Mouse (Mus musculus): ENCODE results near the gene Fam69a.
A peak's percentile ranks its signal among the peaks of the same experiment; 100 is the strongest.

Fam69a gene

DNA sequence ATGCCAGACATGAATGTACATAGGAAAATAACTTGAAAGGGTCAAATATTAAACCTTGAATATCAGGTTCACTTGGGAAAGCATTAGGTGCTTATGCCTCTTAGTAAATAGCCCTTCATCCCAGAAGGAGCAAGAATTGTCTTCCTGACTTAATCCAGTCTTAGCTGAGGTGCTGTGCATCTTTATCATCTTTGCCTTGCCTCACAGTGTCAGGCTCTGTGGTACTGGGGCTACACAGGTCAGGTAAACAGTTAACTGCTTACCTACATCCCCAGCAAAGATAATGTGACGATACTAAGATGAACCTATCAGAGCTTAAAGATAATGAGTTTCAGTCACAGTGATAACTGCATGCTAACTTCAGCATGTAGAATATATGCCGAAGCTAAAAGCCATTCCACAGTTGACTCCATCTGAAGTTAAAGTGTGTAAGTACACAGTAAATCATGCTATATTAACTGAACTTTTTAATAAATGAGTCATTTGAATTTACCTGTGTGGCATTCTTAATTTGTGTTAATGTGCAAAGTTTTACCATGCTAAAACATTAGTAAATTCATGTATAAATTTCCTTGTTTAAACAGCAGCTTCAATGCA lies 78.3 kb downstream of the Fam69a start:
- DNase-seq (ENCODE audit: low spot score in 2 of 2), result no peak

DNA sequence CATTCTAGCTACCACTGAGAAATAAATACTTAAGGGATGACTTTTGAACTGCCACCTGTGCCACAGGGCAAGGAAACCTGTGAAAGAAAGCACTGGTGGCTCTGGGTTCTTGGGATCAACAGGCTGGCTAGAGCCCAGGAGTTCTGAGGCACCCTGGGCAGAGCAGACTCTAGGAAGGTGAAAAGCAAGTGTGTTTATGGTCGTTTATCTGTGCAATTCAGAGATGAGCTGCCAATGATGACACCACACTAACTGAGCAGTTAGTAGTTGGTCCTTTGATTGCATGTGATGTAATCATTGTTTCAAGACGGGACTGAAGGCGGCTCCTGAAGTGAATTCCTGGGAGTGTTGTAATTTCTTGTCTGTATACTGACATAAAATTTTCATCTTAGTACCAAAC lies 82.6 kb downstream of the Fam69a start:
- no peak for DNase-seq (ENCODE audit: low spot score in 2 of 2)

GRCm38 (mm10) chr5:107901014-107901615 lies 85.8 kb downstream of the Fam69a start:
- peak in 1 of 2 experiments; percentile 36 for DNase-seq (ENCODE audit: low spot score in 2 of 2)

- DNase-seq (ENCODE audit: low spot score in 2 of 2), result peak; percentile 93 to 97
Measured at GRCm38 (mm10) chr5:107900206-107901013, 86.5 kb downstream of the Fam69a start, which contains the start of gene Rpl5. Rpl5 (plus strand) TSS chr5:107900502.

DNA sequence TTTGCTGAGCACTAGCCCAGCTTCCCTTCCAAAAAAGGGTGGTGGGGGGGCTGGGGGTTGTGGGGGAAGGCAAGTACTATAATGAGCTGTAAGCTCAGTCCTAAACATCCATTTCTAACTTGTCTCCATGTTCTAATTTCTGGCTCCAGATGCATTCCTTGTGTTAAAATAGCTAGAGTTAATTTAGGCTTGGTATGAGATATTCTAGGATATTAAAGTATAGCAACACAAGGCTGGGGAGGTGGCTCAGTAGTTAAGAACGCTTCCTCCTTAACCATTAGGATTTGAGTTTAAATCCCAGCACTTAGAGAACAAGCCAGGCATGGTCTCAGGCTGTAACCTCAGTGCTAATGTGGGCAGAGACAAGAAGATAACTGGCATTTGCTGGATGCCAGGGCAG lies 90.6 kb downstream of the Fam69a start:
- DNase-seq (ENCODE audit: low spot score in 2 of 2), result no peak

DNA sequence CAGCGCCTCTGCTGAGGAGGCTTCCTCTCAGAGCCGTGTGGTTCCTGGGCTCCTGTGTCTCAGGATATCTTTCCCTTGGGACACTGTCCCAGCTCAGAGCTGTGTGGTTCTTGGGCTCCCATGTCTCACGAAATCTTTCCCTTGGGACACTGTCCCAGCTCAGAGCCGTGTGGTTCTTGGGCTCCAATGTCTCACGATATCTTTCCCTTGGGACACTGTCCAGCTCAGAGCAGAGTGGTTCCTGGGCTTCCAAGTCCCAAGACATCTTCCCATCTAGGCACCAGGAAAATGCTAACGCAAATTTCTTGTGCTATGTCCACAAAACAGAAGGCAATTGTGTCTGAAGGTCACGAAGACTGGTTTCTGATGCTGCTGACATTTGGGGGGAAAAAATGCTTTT lies 92.2 kb downstream of the Fam69a start:
- DNase-seq (ENCODE audit: low spot score in 2 of 2), result no peak

GRCm38 (mm10) chr5:107891515-107891914 lies 95.4 kb downstream of the Fam69a start:
- peak in 1 of 2 experiments; percentile 20 for DNase-seq (ENCODE audit: low spot score in 2 of 2)

GRCm38 (mm10) chr5:107889994-107890888 lies 96.6 kb downstream of the Fam69a start:
- no peak for DNase-seq (ENCODE audit: low spot score in 2 of 2)

- no peak for DNase-seq (ENCODE audit: low spot score in 2 of 2)
Measured at GRCm38 (mm10) chr5:107880710-107881109, 106.2 kb downstream of the Fam69a start.

DNA sequence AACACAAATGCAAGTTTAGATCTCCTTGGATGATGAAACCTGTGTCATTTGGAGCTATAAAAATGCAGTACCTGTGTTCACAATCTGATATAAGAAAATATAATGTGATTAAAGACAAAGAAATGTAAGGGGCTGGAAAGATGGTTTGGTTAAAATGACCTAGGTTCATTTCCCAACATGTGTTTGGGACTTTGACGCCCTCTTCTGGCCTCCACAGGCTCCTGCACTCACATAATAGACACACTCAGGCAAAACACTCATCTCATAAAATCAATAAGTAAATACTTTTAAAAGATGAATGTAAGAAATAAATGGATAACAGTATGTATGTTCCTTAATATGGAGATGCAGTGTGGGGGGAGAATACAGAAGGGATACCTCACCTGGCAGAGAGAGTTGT lies 109.8 kb downstream of the Fam69a start:
- DNase-seq (ENCODE audit: low spot score in 2 of 2), result no peak

DNA sequence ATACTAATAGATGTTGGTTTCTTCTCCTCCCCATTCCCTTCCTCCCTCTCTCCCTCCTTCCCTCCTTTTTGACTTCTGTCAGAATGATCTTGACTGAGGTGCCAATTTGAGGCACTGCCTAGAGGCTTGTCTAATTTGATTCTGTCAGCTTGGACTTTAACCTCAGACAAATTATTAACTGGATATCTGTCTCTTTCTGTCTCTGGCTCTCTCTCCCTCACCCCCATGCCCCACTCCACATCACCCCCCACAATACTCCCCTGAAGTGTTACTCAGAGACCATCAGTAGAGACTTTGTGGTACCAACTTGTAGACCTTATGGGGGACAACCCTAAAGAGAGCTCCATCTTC lies 111.6 kb downstream of the Fam69a start:
- no peak for DNase-seq (ENCODE audit: low spot score in 2 of 2)

- DNase-seq (ENCODE audit: low spot score in 2 of 2), result no peak
Measured at GRCm38 (mm10) chr5:107874561-107875260, 112.2 kb downstream of the Fam69a start, which contains the start of gene Evi5. Evi5 (minus strand) TSS chr5:107875107.

- DNase-seq (ENCODE audit: low spot score in 2 of 2), result no peak
Measured at GRCm38 (mm10) chr5:107873886-107874302, 113.0 kb downstream of the Fam69a start.

- DNase-seq (ENCODE audit: low spot score in 2 of 2), result no peak
Measured at GRCm38 (mm10) chr5:107873330-107873729, 113.6 kb downstream of the Fam69a start.

GRCm38 (mm10) chr5:107869701-107870100 lies 117.2 kb downstream of the Fam69a start:
- DNase-seq (ENCODE audit: low spot score in 2 of 2), result no peak

DNA sequence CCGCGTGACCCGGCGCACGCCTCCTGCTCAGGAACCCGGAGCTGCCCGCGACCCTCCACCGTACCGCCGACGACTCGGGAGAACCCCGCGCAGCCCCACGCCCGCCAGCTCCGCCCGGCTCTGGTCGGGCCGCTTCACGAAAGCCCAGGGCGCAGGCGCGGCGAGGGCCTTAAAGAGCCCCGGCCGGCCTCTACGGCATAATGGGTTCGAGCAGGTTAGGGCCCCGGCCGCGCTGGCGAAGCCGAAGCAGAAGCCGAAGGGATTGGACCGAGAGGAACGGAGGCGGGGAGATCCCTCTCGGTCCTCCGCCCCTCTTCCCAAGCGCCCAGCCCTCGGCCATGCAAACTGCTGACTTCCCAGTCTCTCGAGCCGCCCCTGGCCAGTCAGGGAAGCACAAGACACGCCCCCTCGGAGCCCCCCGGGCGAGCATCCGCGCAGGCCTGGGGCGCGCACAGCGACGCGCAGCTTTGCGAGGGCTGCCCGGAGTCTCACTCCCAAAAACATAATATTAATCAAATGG lies 117.9 kb downstream of the Fam69a start:
- DNase-seq (ENCODE audit: low spot score in 2 of 2), result peak; percentile 63 to 71

DNA sequence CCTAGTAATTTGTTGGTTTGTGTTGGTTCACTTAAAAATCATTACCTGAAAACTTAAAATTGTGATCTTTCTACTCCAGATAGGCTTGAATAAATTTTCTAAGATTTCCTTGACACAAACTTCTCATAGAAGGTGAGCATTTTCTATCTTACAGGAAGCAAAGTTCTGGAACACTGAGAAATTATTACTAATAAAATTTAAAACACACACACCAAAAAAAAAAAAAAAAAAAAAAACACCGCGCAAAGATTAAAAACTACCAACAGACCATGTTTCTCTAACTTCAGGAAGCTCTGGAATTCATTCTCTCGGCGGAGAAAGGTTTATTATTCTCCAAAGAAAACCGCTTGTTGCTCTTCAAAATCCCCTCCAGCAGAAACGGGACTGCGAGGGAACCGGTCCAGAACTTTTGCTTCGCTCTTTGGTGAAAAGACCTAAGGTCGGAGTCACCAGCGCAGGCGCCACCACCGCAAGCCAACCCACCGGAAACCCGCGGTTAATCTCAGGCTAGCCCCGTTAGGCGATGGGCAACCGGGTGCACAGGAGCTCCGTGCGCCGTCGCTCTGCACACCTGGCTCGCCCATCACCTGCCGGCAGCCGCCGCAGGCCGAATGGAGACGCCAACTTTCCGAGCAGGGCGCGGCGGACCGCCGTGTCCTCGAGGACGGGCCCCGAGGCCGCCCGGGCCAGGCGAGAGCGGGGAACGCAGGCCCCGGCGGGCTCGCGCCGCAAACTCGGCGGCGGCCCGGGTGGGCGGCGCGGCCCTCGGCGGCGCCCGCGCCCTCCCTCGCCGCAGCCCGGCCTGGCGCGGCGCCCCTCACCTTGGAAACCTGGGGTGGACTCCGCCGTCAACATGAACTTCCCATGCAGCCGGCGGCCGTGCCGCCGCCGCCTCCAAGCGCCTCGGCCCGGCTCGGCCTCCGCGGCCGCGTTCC lies 118.6 kb downstream of the Fam69a start:
- DNase-seq (ENCODE audit: low spot score in 2 of 2), result peak; percentile 49 to 62

DNA sequence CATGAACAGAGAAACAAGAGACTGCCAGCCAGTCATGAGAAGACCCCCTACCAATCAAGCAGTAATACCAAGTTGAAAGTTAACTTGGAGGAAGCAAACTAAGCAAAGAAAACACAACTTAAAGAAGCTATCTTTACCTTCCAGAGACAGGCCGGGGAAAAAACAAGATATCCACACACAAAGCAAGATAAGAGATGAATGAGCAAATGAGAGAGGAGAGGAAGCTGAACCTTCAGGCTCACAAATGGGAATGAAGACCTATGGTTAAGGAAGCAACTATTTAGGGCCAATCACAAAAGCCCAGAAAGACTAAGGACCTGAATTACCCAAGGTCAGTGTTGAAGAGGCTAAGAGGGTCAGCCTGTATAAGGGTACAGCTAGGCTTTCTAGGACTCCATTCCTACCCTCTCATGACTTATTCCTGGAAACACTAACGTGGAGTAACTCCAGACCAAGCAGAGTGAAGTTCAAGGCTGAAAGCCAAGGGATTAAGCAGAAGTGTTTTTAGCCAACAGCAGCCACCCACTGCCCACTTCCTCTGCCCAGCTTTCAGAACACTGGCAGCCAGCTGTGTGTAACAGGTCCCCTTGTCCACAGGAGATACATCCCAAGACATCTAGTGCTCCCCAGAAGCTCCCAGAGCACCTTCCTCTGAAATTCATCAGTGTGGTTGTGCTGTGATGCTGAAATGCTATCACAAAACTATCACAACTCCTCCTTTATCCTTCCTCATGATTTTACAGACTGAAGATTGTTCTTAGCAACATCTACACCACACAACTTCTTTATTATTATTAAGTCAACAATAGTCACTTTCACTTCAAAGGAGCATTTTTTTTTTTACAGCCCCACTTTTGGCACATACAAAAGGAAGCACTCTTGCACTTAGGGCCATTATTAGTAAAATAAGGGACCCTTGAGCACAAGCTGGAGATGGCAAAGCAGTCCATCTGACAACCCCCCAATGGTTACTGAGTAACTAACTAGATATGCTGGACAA lies 120.5 kb downstream of the Fam69a start:
- DNase-seq (ENCODE audit: low spot score in 2 of 2), result peak in 1 of 2 experiments; percentile 13

- no peak for DNase-seq (ENCODE audit: low spot score in 2 of 2)
Measured at GRCm38 (mm10) chr5:107863971-107864370, 122.9 kb downstream of the Fam69a start.

Measured in spleen, postnatal 14 days (tissue).